Comparison of ENCODE assay signal across 8 mouse cellular contexts in genomic region chr16:20694781-20695180, GRCm38 (mm10). TPM values are rescaled to one million over a fixed set of nuclear protein-coding genes. Genes with fewer than 3 reads are reported as not detected.
DNase-seq lines count a peak whose midpoint lies in the region; ATAC-seq and TF ChIP-seq lines count a peak whose summit lies in the region.

No protein-coding gene starts in this region.

- intact Hi-C loops in heart, adult 2 months (cut with DNase I) = no loop called here

- H3K79me2 ChIP-seq in heart, adult 2 months (replicated peaks; ENCODE audit: control insufficient read depth, insufficient read depth, low read length) = no peaks in the 10 kb centered on the region

- peak; percentile 63 for TF ChIP-seq POLR2A in heart, adult 2 months (IDR thresholded peaks at IDR 0.05; ENCODE audit: insufficient read depth, low read depth, low read length)

- no peak for DNase-seq in kidney, adult 18-20 months
- peak; percentile 79 for DNase-seq in cerebellum, adult 9-10 months
- peak; percentile 58 to 67 for DNase-seq in heart, adult 2 months
- DNase-seq in layer of hippocampus, adult 8-10 months (ENCODE audit: low spot score in 2 of 2) = peak; percentile 80 to 85
- DNase-seq in embryo, embryonic 10.5 days (ENCODE audit: low spot score) = no peak
- no peak for DNase-seq in yolk sac, embryonic 10.5 days (ENCODE audit: low spot score)

- H3K4me2 ChIP-seq in kidney, embryonic 16.5 days (replicated peaks; ENCODE audit: low read depth, low read length) = peak overlapping the region; percentile 59
- peak overlapping the region; percentile 78; the same call in 1 of the 2 replicates for H3K4me2 ChIP-seq in midbrain, embryonic 16.5 days (ENCODE audit: low read length)

- H3K9me3 ChIP-seq in kidney, embryonic 16.5 days (ENCODE audit: low read length) = no peaks in the 10 kb centered on the region
- no peaks in the 10 kb centered on the region for H3K9me3 ChIP-seq in midbrain, embryonic 16.5 days (replicated peaks; ENCODE audit: control insufficient read depth, low read length, poor library complexity, severe bottlenecking)

- no peak for TF ChIP-seq EP300 in heart, adult 2 months (IDR thresholded peaks at IDR 0.05; ENCODE audit: insufficient read depth, low read depth, low read length)

- TF ChIP-seq CTCF in heart, adult 2 months (IDR thresholded peaks at IDR 0.05) = no peak

- H3K9ac ChIP-seq in kidney, embryonic 16.5 days (replicated peaks; ENCODE audit: low read length) = no peak overlapping the region
- H3K9ac ChIP-seq in heart, adult 2 months (ENCODE audit: low read depth, low read length) = peak overlapping the region; percentile 37; the same call in 1 of the 2 replicates
- H3K9ac ChIP-seq in midbrain, embryonic 16.5 days (ENCODE audit: low read depth, low read length) = no peak overlapping the region

- 78% methylated on average over 8 of the region's 8 CpGs for WGBS in kidney, embryonic 16.5 days
- WGBS in heart, adult 2 months = 14% methylated on average over 8 of the region's 8 CpGs
- 74% methylated on average over 8 of the region's 8 CpGs for WGBS in midbrain, embryonic 16.5 days

- H3K4me1 ChIP-seq in kidney, embryonic 16.5 days (ENCODE audit: insufficient read depth, low read length) = peaks cover 31% of the 10 kb centered on the region
- H3K4me1 ChIP-seq in heart, adult 2 months (ENCODE audit: control insufficient read depth, insufficient read depth, low read length) = peaks cover 16% of the 10 kb centered on the region
- H3K4me1 ChIP-seq in midbrain, embryonic 16.5 days (ENCODE audit: control insufficient read depth, insufficient read depth, low read length) = peaks cover 32% of the 10 kb centered on the region

- no peaks in the 10 kb centered on the region for H3K27me3 ChIP-seq in kidney, embryonic 16.5 days (ENCODE audit: insufficient read depth, low read length)
- no peaks in the 10 kb centered on the region for H3K27me3 ChIP-seq in heart, adult 2 months (ENCODE audit: control insufficient read depth, insufficient read depth, low read length)
- H3K27me3 ChIP-seq in midbrain, embryonic 16.5 days (ENCODE audit: control insufficient read depth, insufficient read depth, low read depth, low read length) = no peaks in the 10 kb centered on the region

- peaks cover 20% of the 10 kb centered on the region for H3K36me3 ChIP-seq in kidney, embryonic 16.5 days (ENCODE audit: insufficient read depth, low read length)
- peaks cover 4% of the 10 kb centered on the region; the same call in 1 of the 2 replicates for H3K36me3 ChIP-seq in heart, adult 2 months (ENCODE audit: control insufficient read depth, insufficient read depth, low read length)
- H3K36me3 ChIP-seq in midbrain, embryonic 16.5 days (ENCODE audit: control insufficient read depth, insufficient read depth, low read length) = peaks cover 17% of the 10 kb centered on the region

- peak overlapping the region; percentile 9; the same call in 1 of the 2 replicates for H3K4me3 ChIP-seq in kidney, embryonic 16.5 days (ENCODE audit: low read length)
- H3K4me3 ChIP-seq in heart, adult 2 months = peak overlapping the region; percentile 48; the same call in 1 of the 2 replicates
- H3K4me3 ChIP-seq in midbrain, embryonic 16.5 days (ENCODE audit: low read depth, low read length) = no peak overlapping the region

- no peak for ATAC-seq in kidney, embryonic 16.5 days (ENCODE audit: low FRiP score, low TSS enrichment)
- ATAC-seq in midbrain, embryonic 16.5 days = no peak

- H3K27ac ChIP-seq in kidney, embryonic 16.5 days (ENCODE audit: low read length) = 0 out of 2 replicates have a peak overlapping the region, but pooled peaks have one; percentile 8
- peak overlapping the region; percentile 73 for H3K27ac ChIP-seq in heart, adult 2 months
- H3K27ac ChIP-seq in midbrain, embryonic 16.5 days (ENCODE audit: low read length) = no peak overlapping the region; the same call in 1 of the 2 replicates

RNA-seq across cellular contexts. Expression of gene Fam131a, which starts 1.7 kb away (rescaled TPM):
- polyA plus RNA-seq in kidney, embryonic 16.5 days (2015; fragmentation: Nextera tagmentation; extraction: Ambion mirVana) = 7.6 and 8.0 TPM in 2 replicates
- total RNA-seq in heart, adult 2 months (2021) = 10 to 100 TPM; 22.2 to 24.6 TPM
- polyA plus RNA-seq in heart, adult 2 months (2012; rRNA removed) = 31.3 and 40.5 TPM in 2 replicates
- total RNA-seq in layer of hippocampus, adult 8-10 months (2022) = 100 to 1,000 TPM; 395 to 431 (median 412) TPM
- polyA plus RNA-seq in midbrain, embryonic 16.5 days (2015; fragmentation: Nextera tagmentation; extraction: Ambion mirVana) = 62.1 and 66.5 TPM in 2 replicates

RNA-seq across cellular contexts. Expression of gene Polr2h, which starts 22.7 kb away (rescaled TPM):
- polyA plus RNA-seq in kidney, embryonic 16.5 days (2015; fragmentation: Nextera tagmentation; extraction: Ambion mirVana) = 107 and 119 TPM in 2 replicates
- total RNA-seq in heart, adult 2 months (2021) = 1 to 10 TPM; 9.0 TPM
- polyA plus RNA-seq in heart, adult 2 months (2012; rRNA removed) = 11.8 and 12.6 TPM in 2 replicates
- 10 to 100 TPM; 18.6 to 29.3 (median 22.7) TPM for total RNA-seq in layer of hippocampus, adult 8-10 months (2022)
- 83.0 and 88.0 TPM in 2 replicates for polyA plus RNA-seq in midbrain, embryonic 16.5 days (2015; fragmentation: Nextera tagmentation; extraction: Ambion mirVana)

RNA-seq across cellular contexts. Expression of gene Clcn2, which starts 22.8 kb away (rescaled TPM):
- polyA plus RNA-seq in kidney, embryonic 16.5 days (2015; fragmentation: Nextera tagmentation; extraction: Ambion mirVana) = 18.7 and 20.1 TPM in 2 replicates
- 1 to 10 TPM; 1.3 to 1.8 TPM for total RNA-seq in heart, adult 2 months (2021)
- 5.9 and 8.0 TPM in 2 replicates for polyA plus RNA-seq in heart, adult 2 months (2012; rRNA removed)
- total RNA-seq in layer of hippocampus, adult 8-10 months (2022) = 100 to 1,000 TPM in 1 of 4 experiments, 10 to 100 TPM in 3; 83.1 to 103 (median 87.5) TPM
- polyA plus RNA-seq in midbrain, embryonic 16.5 days (2015; fragmentation: Nextera tagmentation; extraction: Ambion mirVana) = 22.3 and 25.4 TPM in 2 replicates

RNA-seq across cellular contexts. Expression of gene Eif4g1, which starts 26.7 kb away (rescaled TPM):
- polyA plus RNA-seq in kidney, embryonic 16.5 days (2015; fragmentation: Nextera tagmentation; extraction: Ambion mirVana) = 183 and 193 TPM in 2 replicates
- total RNA-seq in heart, adult 2 months (2021) = 100 to 1,000 TPM; 344 to 420 TPM
- 343 and 423 TPM in 2 replicates for polyA plus RNA-seq in heart, adult 2 months (2012; rRNA removed)
- 100 to 1,000 TPM; 273 to 282 (median 281) TPM for total RNA-seq in layer of hippocampus, adult 8-10 months (2022)
- 127 and 134 TPM in 2 replicates for polyA plus RNA-seq in midbrain, embryonic 16.5 days (2015; fragmentation: Nextera tagmentation; extraction: Ambion mirVana)

RNA-seq across cellular contexts. Expression of gene Chrd, which starts 38.1 kb away (rescaled TPM):
- 5.4 and 5.9 TPM in 2 replicates for polyA plus RNA-seq in kidney, embryonic 16.5 days (2015; fragmentation: Nextera tagmentation; extraction: Ambion mirVana)
- 1 to 10 TPM; 2.0 to 2.2 TPM for total RNA-seq in heart, adult 2 months (2021)
- 3.6 and 4.8 TPM in 2 replicates for polyA plus RNA-seq in heart, adult 2 months (2012; rRNA removed)
- total RNA-seq in layer of hippocampus, adult 8-10 months (2022) = 100 to 1,000 TPM in 2 of 4 experiments, 10 to 100 TPM in 2; 77.0 to 106 (median 95.3) TPM
- 3.7 and 4.5 TPM in 2 replicates for polyA plus RNA-seq in midbrain, embryonic 16.5 days (2015; fragmentation: Nextera tagmentation; extraction: Ambion mirVana)

Comparison
In these comparisons a context has a peak if more than half of its experiments do, and no peak if none do; other contexts are left out.
1. DNase-seq: peak in cerebellum, adult 9-10 months (single experiment), heart, adult 2 months (2 of 2) and layer of hippocampus, adult 8-10 months (2 of 2); none in kidney, adult 18-20 months (single experiment), embryo, embryonic 10.5 days (single experiment) and yolk sac, embryonic 10.5 days (single experiment).